Mouse (Mus musculus): ENCODE results near the gene Rcan1. TPM values are rescaled to one million over a fixed set of nuclear protein-coding genes. Genes with fewer than 3 reads are reported as not detected.

Rcan1 gene
- polyA plus RNA-seq, 1 experiment from 2014 or later, result 23.0 TPM

- Histone ChIP-seq H3K27ac (ENCODE audit: low read depth, low read length) (no peak overlapping the region), H3K27me3 (ENCODE audit: control insufficient read depth, insufficient read depth, low read length) (no peaks in the 10 kb centered on the region), H3K4me3 (ENCODE audit: low read length) (no peak overlapping the region), H3K9me3 (ENCODE audit: control insufficient read depth, low read length) (no peaks in the 10 kb centered on the region), H3K9ac (ENCODE audit: low read depth, low read length) (no peak overlapping the region), H3K4me2 (replicated peaks; ENCODE audit: low read depth, low read length) (no peak overlapping the region), H3K36me3 (ENCODE audit: control insufficient read depth, insufficient read depth, low read length) (no peaks in the 10 kb centered on the region), H3K4me1 (ENCODE audit: control insufficient read depth, insufficient read depth, low read length) (no peaks in the 10 kb centered on the region)
- ATAC-seq (ENCODE audit: low FRiP score, low TSS enrichment), result no peak
- WGBS, result 75% methylated on average over 7 of the region's 7 CpGs
These were observed 105.2 kb downstream of the Rcan1 start for GRCm38 (mm10) chr16:92365477-92365876.

- Histone ChIP-seq H3K4me3 (ENCODE audit: low read length) (no peak overlapping the region), H3K27ac (ENCODE audit: low read depth, low read length) (no peak overlapping the region), H3K4me2 (replicated peaks; ENCODE audit: low read depth, low read length) (no peak overlapping the region), H3K36me3 (ENCODE audit: control insufficient read depth, insufficient read depth, low read length) (no peaks in the 10 kb centered on the region), H3K9me3 (ENCODE audit: control insufficient read depth, low read length) (no peaks in the 10 kb centered on the region), H3K9ac (ENCODE audit: low read depth, low read length) (no peak overlapping the region), H3K27me3 (ENCODE audit: control insufficient read depth, insufficient read depth, low read length) (no peaks in the 10 kb centered on the region), H3K4me1 (ENCODE audit: control insufficient read depth, insufficient read depth, low read length) (peaks cover 26% of the 10 kb centered on the region)
- ATAC-seq (ENCODE audit: low FRiP score, low TSS enrichment), result no peak
- 63% methylated on average over 7 of the region's 7 CpGs for WGBS
These were observed 110.0 kb downstream of the Rcan1 start for GRCm38 (mm10) chr16:92360711-92361110.

GRCm38 (mm10) chr16:92359229-92359628, 111.4 kb downstream of the Rcan1 start, which contains the start of gene Kcne1:
TSS of gene Kcne1 (minus strand) at chr16:92359468.
- Histone ChIP-seq H3K27me3 (ENCODE audit: control insufficient read depth, insufficient read depth, low read length) (no peaks in the 10 kb centered on the region), H3K9ac (ENCODE audit: low read depth, low read length) (no peak within 1 kb of the TSS), H3K9me3 (ENCODE audit: control insufficient read depth, low read length) (no peaks in the 10 kb centered on the region), H3K27ac (ENCODE audit: low read depth, low read length) (no peak within 1 kb of the TSS), H3K4me1 (ENCODE audit: control insufficient read depth, insufficient read depth, low read length) (peaks cover 26% of the 10 kb centered on the region), H3K36me3 (ENCODE audit: control insufficient read depth, insufficient read depth, low read length) (no peaks in the 10 kb centered on the region), H3K4me3 (ENCODE audit: low read length) (no peak within 1 kb of the TSS), H3K4me2 (replicated peaks; ENCODE audit: low read depth, low read length) (peak within 1 kb of the TSS; percentile 17; the same call in 1 of the 2 replicates)
- 47% methylated on average over 9 of the region's 9 CpGs for WGBS
- ATAC-seq (ENCODE audit: low FRiP score, low TSS enrichment), result peak; percentile 38; the same call in 1 of the 2 replicates

GRCm38 (mm10) chr16:92358734-92359133, 111.9 kb downstream of the Rcan1 start:
- Histone ChIP-seq H3K36me3 (ENCODE audit: control insufficient read depth, insufficient read depth, low read length) (no peaks in the 10 kb centered on the region), H3K9me3 (ENCODE audit: control insufficient read depth, low read length) (no peaks in the 10 kb centered on the region), H3K27me3 (ENCODE audit: control insufficient read depth, insufficient read depth, low read length) (no peaks in the 10 kb centered on the region), H3K4me1 (ENCODE audit: control insufficient read depth, insufficient read depth, low read length) (peaks cover 26% of the 10 kb centered on the region), H3K4me2 (replicated peaks; ENCODE audit: low read depth, low read length) (peak overlapping the region; percentile 17; the same call in 1 of the 2 replicates), H3K27ac (ENCODE audit: low read depth, low read length) (no peak overlapping the region), H3K9ac (ENCODE audit: low read depth, low read length) (no peak overlapping the region), H3K4me3 (ENCODE audit: low read length) (no peak overlapping the region)
- WGBS, result 20% methylated on average over 9 of the region's 9 CpGs
- peak; percentile 60 for ATAC-seq (ENCODE audit: low FRiP score, low TSS enrichment)

- Histone ChIP-seq H3K9me3 (ENCODE audit: control insufficient read depth, low read length) (no peaks in the 10 kb centered on the region), H3K27ac (ENCODE audit: low read depth, low read length) (no peak overlapping the region), H3K4me2 (replicated peaks; ENCODE audit: low read depth, low read length) (no peak overlapping the region), H3K36me3 (ENCODE audit: control insufficient read depth, insufficient read depth, low read length) (no peaks in the 10 kb centered on the region), H3K27me3 (ENCODE audit: control insufficient read depth, insufficient read depth, low read length) (no peaks in the 10 kb centered on the region), H3K4me3 (ENCODE audit: low read length) (no peak overlapping the region), H3K9ac (ENCODE audit: low read depth, low read length) (no peak overlapping the region), H3K4me1 (ENCODE audit: control insufficient read depth, insufficient read depth, low read length) (peaks cover 26% of the 10 kb centered on the region)
- ATAC-seq (ENCODE audit: low FRiP score, low TSS enrichment), result peak; percentile 33; the same call in 1 of the 2 replicates
- 30% methylated on average over 10 of the region's 10 CpGs for WGBS
These were observed 113.1 kb downstream of the Rcan1 start for GRCm38 (mm10) chr16:92357566-92357965.

GRCm38 (mm10) chr16:92357023-92357422, 113.6 kb downstream of the Rcan1 start:
- Histone ChIP-seq H3K4me3 (ENCODE audit: low read length) (no peak overlapping the region), H3K27me3 (ENCODE audit: control insufficient read depth, insufficient read depth, low read length) (no peaks in the 10 kb centered on the region), H3K4me2 (replicated peaks; ENCODE audit: low read depth, low read length) (no peak overlapping the region), H3K9ac (ENCODE audit: low read depth, low read length) (no peak overlapping the region), H3K27ac (ENCODE audit: low read depth, low read length) (no peak overlapping the region), H3K4me1 (ENCODE audit: control insufficient read depth, insufficient read depth, low read length) (peaks cover 26% of the 10 kb centered on the region), H3K36me3 (ENCODE audit: control insufficient read depth, insufficient read depth, low read length) (no peaks in the 10 kb centered on the region), H3K9me3 (ENCODE audit: control insufficient read depth, low read length) (no peaks in the 10 kb centered on the region)
- 67% methylated on average over 9 of the region's 9 CpGs for WGBS
- ATAC-seq (ENCODE audit: low FRiP score, low TSS enrichment), result no peak

- WGBS, result 85% methylated on average over 11 of the region's 11 CpGs
- no peak overlapping the region for H3K9ac ChIP-seq (ENCODE audit: low read depth, low read length)
- ATAC-seq (ENCODE audit: low FRiP score, low TSS enrichment), result no peak
These were observed 114.7 kb downstream of the Rcan1 start for GRCm38 (mm10) chr16:92355982-92356381.

GRCm38 (mm10) chr16:92355366-92355765, 115.3 kb downstream of the Rcan1 start:
- WGBS, result 69% methylated on average over 5 of the region's 5 CpGs

More at GRCm38 (mm10) chr16:92355982-92356381, 114.7 kb downstream of the Rcan1 start:
- no peak overlapping the region for H3K4me2 ChIP-seq (replicated peaks; ENCODE audit: low read depth, low read length)
- H3K4me1 ChIP-seq (ENCODE audit: control insufficient read depth, insufficient read depth, low read length), result peaks cover 26% of the 10 kb centered on the region
- no peaks in the 10 kb centered on the region for H3K9me3 ChIP-seq (ENCODE audit: control insufficient read depth, low read length)
- H3K36me3 ChIP-seq (ENCODE audit: control insufficient read depth, insufficient read depth, low read length), result no peaks in the 10 kb centered on the region
- no peak overlapping the region for H3K27ac ChIP-seq (ENCODE audit: low read depth, low read length)
- no peak overlapping the region for H3K4me3 ChIP-seq (ENCODE audit: low read length)
- H3K27me3 ChIP-seq (ENCODE audit: control insufficient read depth, insufficient read depth, low read length), result no peaks in the 10 kb centered on the region

GRCm38 (mm10) chr16:92353897-92354296, 116.8 kb downstream of the Rcan1 start:
- Histone ChIP-seq H3K9me3 (ENCODE audit: control insufficient read depth, low read length) (no peaks in the 10 kb centered on the region), H3K4me3 (ENCODE audit: low read length) (no peak overlapping the region), H3K9ac (ENCODE audit: low read depth, low read length) (no peak overlapping the region), H3K4me1 (ENCODE audit: control insufficient read depth, insufficient read depth, low read length) (peaks cover 22% of the 10 kb centered on the region), H3K4me2 (replicated peaks; ENCODE audit: low read depth, low read length) (no peak overlapping the region), H3K27ac (ENCODE audit: low read depth, low read length) (no peak overlapping the region), H3K27me3 (ENCODE audit: control insufficient read depth, insufficient read depth, low read length) (no peaks in the 10 kb centered on the region), H3K36me3 (ENCODE audit: control insufficient read depth, insufficient read depth, low read length) (no peaks in the 10 kb centered on the region)
- WGBS, result 55% methylated on average over 2 of the region's 2 CpGs
- no peak for ATAC-seq (ENCODE audit: low FRiP score, low TSS enrichment)

More at GRCm38 (mm10) chr16:92355366-92355765, 115.3 kb downstream of the Rcan1 start:
- Histone ChIP-seq H3K4me2 (replicated peaks; ENCODE audit: low read depth, low read length) (no peak overlapping the region), H3K27me3 (ENCODE audit: control insufficient read depth, insufficient read depth, low read length) (no peaks in the 10 kb centered on the region), H3K9ac (ENCODE audit: low read depth, low read length) (no peak overlapping the region), H3K36me3 (ENCODE audit: control insufficient read depth, insufficient read depth, low read length) (no peaks in the 10 kb centered on the region), H3K9me3 (ENCODE audit: control insufficient read depth, low read length) (no peaks in the 10 kb centered on the region), H3K27ac (ENCODE audit: low read depth, low read length) (no peak overlapping the region), H3K4me1 (ENCODE audit: control insufficient read depth, insufficient read depth, low read length) (peaks cover 26% of the 10 kb centered on the region), H3K4me3 (ENCODE audit: low read length) (no peak overlapping the region)
- no peak for ATAC-seq (ENCODE audit: low FRiP score, low TSS enrichment)

Measured in kidney, embryonic 14.5 days (tissue).